Mouse (Mus musculus): Measurements from ENCODE around the gene Wipi1. TPM values are rescaled to one million over a fixed set of nuclear protein-coding genes. Genes with fewer than 3 reads are reported as not detected.

Gene Wipi1
- total and polyA plus RNA-seq, 2 experiments from 2014 or later = 40.8 to 65.4 TPM

GRCm38 (mm10) chr11:109610046-109610794, 1.5 kb downstream of the Wipi1 start:
- Histone ChIP-seq H3K4me3 (ENCODE audit: low read depth, low read length) (peak overlapping the region; percentile 94), H3K4me1 (ENCODE audit: control insufficient read depth, insufficient read depth) (peaks cover 14% of the 10 kb centered on the region), H3K4me2 (ENCODE audit: low read depth, low read length) (peak overlapping the region; percentile 83), H3K9me3 (replicated peaks; ENCODE audit: control insufficient read depth, low read length) (no peaks in the 10 kb centered on the region), H3K36me3 (replicated peaks; ENCODE audit: control insufficient read depth, insufficient read depth, low read length) (0 out of 2 replicates have a peak, but pooled peaks cover 4% of the 10 kb centered on the region), H3K9ac (replicated peaks; ENCODE audit: low read depth, low read length) (peak overlapping the region; percentile 88), H3K27ac (ENCODE audit: low read depth) (peak overlapping the region; percentile 97), H3K27me3 (ENCODE audit: control insufficient read depth, insufficient read depth, low read length) (no peaks in the 10 kb centered on the region)
- TF ChIP-seq EP300 (IDR thresholded peaks at IDR 0.05; ENCODE audit: low read depth) (no peak), CTCF (IDR thresholded peaks at IDR 0.05; ENCODE audit: low read depth) (no peak)
- WGBS = 18% methylated on average over 9 of the region's 9 CpGs
- DNase-seq (ENCODE audit: low spot score) (no peak), ATAC-seq (ENCODE audit: insufficient read depth, low read depth) (no peak)

DNA sequence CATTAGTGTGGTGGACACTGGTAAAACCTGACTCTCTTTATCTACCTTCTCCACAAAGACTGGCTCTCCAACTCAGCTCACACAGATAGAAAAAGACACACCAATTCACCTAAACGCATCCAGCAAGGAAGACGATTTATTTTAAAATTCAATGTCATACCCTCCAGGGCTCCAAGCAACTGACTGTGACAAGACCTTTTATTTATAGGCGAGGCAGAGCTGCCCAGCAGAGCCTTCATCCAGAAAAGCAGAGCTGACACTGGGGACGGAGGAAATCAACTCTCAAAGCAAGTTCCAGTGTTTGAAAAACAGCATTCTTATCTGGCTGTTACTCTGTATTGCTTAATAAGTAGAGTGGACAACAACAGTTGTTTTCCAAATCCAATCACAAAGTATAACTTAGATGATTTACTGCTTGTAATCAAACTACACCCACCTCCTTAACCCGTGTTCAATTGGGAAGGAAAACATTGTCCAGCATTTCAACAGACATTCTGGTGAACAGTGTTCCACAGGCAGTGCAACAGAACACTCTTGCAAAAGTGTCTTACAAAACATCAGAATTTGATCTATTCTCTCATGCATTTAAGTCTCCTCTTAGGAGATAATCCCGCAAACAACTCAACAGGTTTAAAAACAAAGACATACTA, 2.7 kb downstream of the Wipi1 start:
- DNase-seq (ENCODE audit: low spot score) (peak; percentile 33), ATAC-seq (ENCODE audit: insufficient read depth, low read depth) (no peak)
- Histone ChIP-seq H3K27me3 (ENCODE audit: control insufficient read depth, insufficient read depth, low read length) (no peaks in the 10 kb centered on the region), H3K9ac (replicated peaks; ENCODE audit: low read depth, low read length) (0 out of 2 replicates have a peak overlapping the region, but pooled peaks have one; percentile 22), H3K36me3 (replicated peaks; ENCODE audit: control insufficient read depth, insufficient read depth, low read length) (peaks cover 9% of the 10 kb centered on the region), H3K4me1 (ENCODE audit: control insufficient read depth, insufficient read depth) (peaks cover 14% of the 10 kb centered on the region), H3K9me3 (replicated peaks; ENCODE audit: control insufficient read depth, low read length) (no peaks in the 10 kb centered on the region), H3K4me3 (ENCODE audit: low read depth, low read length) (peak overlapping the region; percentile 94; the same call in 1 of the 2 replicates), H3K27ac (ENCODE audit: low read depth) (peak overlapping the region; percentile 61), H3K4me2 (ENCODE audit: low read depth, low read length) (peak overlapping the region; percentile 83)
- WGBS = 41% methylated on average over 6 of the region's 6 CpGs
- no peak for TF ChIP-seq EP300 (IDR thresholded peaks at IDR 0.05; ENCODE audit: low read depth)
- no peak for TF ChIP-seq CTCF (IDR thresholded peaks at IDR 0.05; ENCODE audit: low read depth)

GRCm38 (mm10) chr11:109607600-109607999, 4.2 kb downstream of the Wipi1 start:
- H3K36me3 ChIP-seq (replicated peaks; ENCODE audit: control insufficient read depth, insufficient read depth, low read length) = peaks cover 24% of the 10 kb centered on the region
- no peak for ATAC-seq (ENCODE audit: insufficient read depth, low read depth)
- no peaks in the 10 kb centered on the region for H3K27me3 ChIP-seq (ENCODE audit: control insufficient read depth, insufficient read depth, low read length)
- peaks cover 14% of the 10 kb centered on the region for H3K4me1 ChIP-seq (ENCODE audit: control insufficient read depth, insufficient read depth)
- H3K4me3 ChIP-seq (ENCODE audit: low read depth, low read length) = no peak overlapping the region
- H3K9me3 ChIP-seq (replicated peaks; ENCODE audit: control insufficient read depth, low read length) = no peaks in the 10 kb centered on the region
- WGBS = 88% methylated on average over 6 of the region's 6 CpGs
- H3K9ac ChIP-seq (replicated peaks; ENCODE audit: low read depth, low read length) = no peak overlapping the region
- no peak overlapping the region for H3K27ac ChIP-seq (ENCODE audit: low read depth)
- TF ChIP-seq CTCF (IDR thresholded peaks at IDR 0.05; ENCODE audit: low read depth) (no peak), EP300 (IDR thresholded peaks at IDR 0.05; ENCODE audit: low read depth) (no peak)
- DNase-seq (ENCODE audit: low spot score) = no peak
- H3K4me2 ChIP-seq (ENCODE audit: low read depth, low read length) = no peak overlapping the region

DNA sequence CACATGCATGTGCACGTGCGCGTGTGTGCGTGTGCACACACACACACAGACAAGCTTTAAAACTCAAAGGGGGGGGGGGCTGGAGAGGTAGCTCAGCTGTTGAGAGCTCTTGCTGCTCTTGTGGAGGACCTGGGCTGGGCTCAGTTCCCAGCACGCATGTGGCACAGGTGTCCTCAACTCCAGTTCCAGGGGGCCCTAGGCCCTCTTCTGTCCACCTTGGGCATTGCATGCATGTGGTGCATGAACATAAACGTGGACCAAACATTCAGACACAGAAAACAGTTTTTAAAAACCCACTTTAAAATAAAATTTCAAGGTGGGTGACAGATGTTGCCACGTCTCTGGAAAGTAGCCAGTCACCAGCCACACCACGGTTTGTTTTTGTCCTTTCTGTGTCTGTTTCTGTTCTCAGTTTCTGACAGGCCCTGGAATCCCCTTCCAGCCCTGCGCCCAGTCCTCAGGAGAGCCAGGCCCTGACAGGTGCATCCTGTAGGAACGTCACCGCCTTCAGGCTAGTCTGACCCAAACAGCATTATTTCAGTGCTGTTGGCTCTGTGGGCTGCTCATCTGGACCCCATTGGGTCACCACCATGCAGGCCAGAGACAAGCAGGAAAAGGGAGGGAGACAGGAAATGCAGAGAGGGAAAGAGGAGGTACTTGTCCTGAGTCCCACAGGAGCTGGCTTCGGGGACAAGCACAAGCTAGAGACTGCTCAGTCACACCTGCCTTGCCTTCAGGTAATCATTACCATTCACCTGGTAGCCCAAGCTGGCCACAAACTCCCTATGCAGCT, 12.8 kb downstream of the Wipi1 start:
- 76% methylated on average over 12 of the region's 12 CpGs for WGBS
- no peak overlapping the region for H3K4me3 ChIP-seq (ENCODE audit: low read depth, low read length)
- no peaks in the 10 kb centered on the region for H3K4me1 ChIP-seq (ENCODE audit: control insufficient read depth, insufficient read depth)
- H3K9ac ChIP-seq (replicated peaks; ENCODE audit: low read depth, low read length) = no peak overlapping the region
- no peak for DNase-seq (ENCODE audit: low spot score)
- ATAC-seq (ENCODE audit: insufficient read depth, low read depth) = no peak
- H3K27ac ChIP-seq (ENCODE audit: low read depth) = no peak overlapping the region
- no peak overlapping the region for H3K4me2 ChIP-seq (ENCODE audit: low read depth, low read length)
- no peaks in the 10 kb centered on the region for H3K9me3 ChIP-seq (replicated peaks; ENCODE audit: control insufficient read depth, low read length)
- peaks cover 89% of the 10 kb centered on the region for H3K36me3 ChIP-seq (replicated peaks; ENCODE audit: control insufficient read depth, insufficient read depth, low read length)
- TF ChIP-seq CTCF (IDR thresholded peaks at IDR 0.05; ENCODE audit: low read depth) = 0 out of 2 replicates have a peak, but pooled peaks have one; percentile 12
- no peak for TF ChIP-seq EP300 (IDR thresholded peaks at IDR 0.05; ENCODE audit: low read depth)
- no peaks in the 10 kb centered on the region for H3K27me3 ChIP-seq (ENCODE audit: control insufficient read depth, insufficient read depth, low read length)

DNA sequence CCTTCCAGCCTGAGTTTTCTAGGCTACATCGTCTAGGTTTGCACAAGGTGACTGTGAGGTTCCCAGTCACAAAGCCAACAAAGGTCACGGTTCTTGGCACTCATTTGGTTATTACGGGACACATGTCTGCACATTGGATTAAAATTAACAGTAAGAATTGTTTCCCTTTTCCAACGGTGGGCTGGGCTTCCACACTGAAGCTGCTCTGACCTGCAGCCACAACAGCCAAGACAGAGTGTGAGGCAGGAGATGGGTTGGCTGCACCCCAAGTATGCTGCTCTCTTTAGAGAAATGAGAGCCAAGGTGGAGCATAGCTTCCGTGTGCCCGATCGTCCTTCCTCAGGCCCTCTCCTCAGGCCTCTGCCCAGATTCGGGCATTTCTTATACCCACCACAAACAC, 17.0 kb downstream of the Wipi1 start:
- 60% methylated on average over 8 of the region's 8 CpGs for WGBS
- no peak overlapping the region for H3K27ac ChIP-seq (ENCODE audit: low read depth)
- H3K36me3 ChIP-seq (replicated peaks; ENCODE audit: control insufficient read depth, insufficient read depth, low read length) = peaks cover 51% of the 10 kb centered on the region
- no peak overlapping the region for H3K4me3 ChIP-seq (ENCODE audit: low read depth, low read length)
- H3K9me3 ChIP-seq (replicated peaks; ENCODE audit: control insufficient read depth, low read length) = no peaks in the 10 kb centered on the region
- H3K4me1 ChIP-seq (ENCODE audit: control insufficient read depth, insufficient read depth) = no peaks in the 10 kb centered on the region
- H3K9ac ChIP-seq (replicated peaks; ENCODE audit: low read depth, low read length) = no peak overlapping the region
- DNase-seq (ENCODE audit: low spot score) (no peak), ATAC-seq (ENCODE audit: insufficient read depth, low read depth) (no peak)
- H3K4me2 ChIP-seq (ENCODE audit: low read depth, low read length) = no peak overlapping the region
- no peaks in the 10 kb centered on the region for H3K27me3 ChIP-seq (ENCODE audit: control insufficient read depth, insufficient read depth, low read length)
- TF ChIP-seq EP300 (IDR thresholded peaks at IDR 0.05; ENCODE audit: low read depth) (no peak), CTCF (IDR thresholded peaks at IDR 0.05; ENCODE audit: low read depth) (no peak)
